Mouse (Mus musculus) gastrocnemius, postnatal 14 days (tissue): ENCODE results near the gene Mcm8. TPM values are rescaled to one million over a fixed set of nuclear protein-coding genes. Genes with fewer than 3 reads are reported as not detected.
A peak's percentile ranks its signal among the peaks of the same experiment; 100 is the strongest.

Experiments
- DNase-seq: peaks from one replicate; pipeline ENCODE4 v3.0.0; 2021; ENCODE audit warnings: mixed read lengths
- intact Hi-C: fragments of 180-260 bp; cut with DNase I; formaldehyde crosslinking; loops from one replicate; pipeline ENCODE4 v1.15.1; 2025; ENCODE audit warnings: low total_unique reads
- long read RNA-seq, 2 experiments: library from polyadenylated mRNA; stranded (forward); transcript quantifications; one replicate each; pipeline ENCODE4 v2.0.0; 2021
- total RNA-seq, 2 experiments: library from RNA; stranded (reverse); gene quantifications; 2 replicates each; pipeline ENCODE4 v1.2.3; 2021

Gene Mcm8
- total RNA-seq: 1 to 10 TPM; 1.1 to 1.5 TPM
- long read RNA-seq, experiment 1: 0 reads
- long read RNA-seq, experiment 2, partial matches to known transcripts: 0 of 1 reads
- long read RNA-seq, experiment 2, other reads (novel, unspliced or antisense): 0 of 1 reads

GRCm38 (mm10) chr2:132815608-132816314, at the start of gene Mcm8, which contains the start of gene Trmt6:
Gene Mcm8, plus strand, starts transcription at chr2:132816141.
Gene Trmt6, minus strand, starts transcription at chr2:132816055.
- intact Hi-C loops: no loop called here

GRCm38 (mm10) chr2:132770822-132771221, 45.1 kb upstream of the Mcm8 start:
- intact Hi-C loops: no loop called here
- no peak for DNase-seq

More at GRCm38 (mm10) chr2:132815608-132816314, at the start of gene Mcm8, which contains the start of gene Trmt6:
- DNase-seq: peak; percentile 92

GRCm38 (mm10) chr2:132780978-132781377, 35.0 kb upstream of the Mcm8 start, which contains the start of gene Chgb:
Gene Chgb, plus strand, starts transcription at chr2:132781278.
- DNase-seq: no peak
- intact Hi-C loops: no loop called here

GRCm38 (mm10) chr2:132781439-132782068, 34.4 kb upstream of the Mcm8 start:
- peak; percentile 88 for DNase-seq
- intact Hi-C loops: no loop called here

- DNase-seq: no peak
- intact Hi-C loops: no loop called here
Observed at GRCm38 (mm10) chr2:132784039-132784438, 31.9 kb upstream of the Mcm8 start.

- DNase-seq: no peak
- intact Hi-C loops: no loop called here
Observed at GRCm38 (mm10) chr2:132793441-132794203, 22.3 kb upstream of the Mcm8 start.

- intact Hi-C loops: no loop called here
Observed at GRCm38 (mm10) chr2:132794204-132794586, 21.7 kb upstream of the Mcm8 start.

GRCm38 (mm10) chr2:132802976-132803375, 13.0 kb upstream of the Mcm8 start:
- intact Hi-C loops: no loop called here
- DNase-seq: no peak

More at GRCm38 (mm10) chr2:132794204-132794586, 21.7 kb upstream of the Mcm8 start:
- DNase-seq: no peak

- intact Hi-C loops: no loop called here
- no peak for DNase-seq
Observed at GRCm38 (mm10) chr2:132841071-132841470, 25.1 kb downstream of the Mcm8 start.

- DNase-seq: peak; percentile 91
- intact Hi-C loops: loop anchor here (5.0 kb wide), 1 partner anchor 61 kb away; no protein-coding TSS in a partner anchor
Observed at GRCm38 (mm10) chr2:132846407-132847358, 30.7 kb downstream of the Mcm8 start, which contains the start of gene Crls1. Gene Crls1, plus strand, starts transcription at chr2:132846666.

GRCm38 (mm10) chr2:132847581-132847980, 31.6 kb downstream of the Mcm8 start:
- DNase-seq: no peak
- intact Hi-C loops: loop anchor here (5.0 kb wide), 1 partner anchor 60 kb away; no protein-coding TSS in a partner anchor

- intact Hi-C loops: loop anchor here (5.0 kb wide), 1 partner anchor 59 kb away; no protein-coding TSS in a partner anchor
- no peak for DNase-seq
Observed at GRCm38 (mm10) chr2:132848361-132848760, 32.4 kb downstream of the Mcm8 start.

GRCm38 (mm10) chr2:132849141-132849540, 33.2 kb downstream of the Mcm8 start:
- no peak for DNase-seq
- intact Hi-C loops: loop anchor here (5.0 kb wide), 1 partner anchor 58 kb away; no protein-coding TSS in a partner anchor

GRCm38 (mm10) chr2:132853051-132853450, 37.1 kb downstream of the Mcm8 start:
- DNase-seq: no peak
- intact Hi-C loops: no loop called here

GRCm38 (mm10) chr2:132856333-132856732, 40.4 kb downstream of the Mcm8 start:
- DNase-seq: no peak
- intact Hi-C loops: no loop called here

- intact Hi-C loops: no loop called here
- no peak for DNase-seq
Observed at GRCm38 (mm10) chr2:132860435-132860834, 44.5 kb downstream of the Mcm8 start.

GRCm38 (mm10) chr2:132861456-132861855, 45.5 kb downstream of the Mcm8 start:
- intact Hi-C loops: no loop called here
- no peak for DNase-seq

GRCm38 (mm10) chr2:132863325-132863724, 47.4 kb downstream of the Mcm8 start:
- intact Hi-C loops: no loop called here
- DNase-seq: no peak
